Mouse (Mus musculus) small intestine, adult 2 months (tissue): ENCODE measurements around the gene Npff.

Experiments
- CTCF ChIP-seq: fragments of 200-500 bp; IDR thresholded peaks from 2 replicates; pipeline ENCODE4 v1.5.1; 2012; ENCODE audit warnings: low read depth, mild to moderate bottlenecking, control low read depth, inconsistent platforms, low read length, moderate library complexity, mixed read lengths; ENCODE audit not compliant: insufficient replicate concordance, insufficient read length; ENCODE audit errors: extremely low read depth
- POLR2A ChIP-seq: fragments of 200-500 bp; IDR thresholded peaks from 2 replicates; pipeline ENCODE4 v1.6.1; 2012; ENCODE audit warnings: low read depth, mild to moderate bottlenecking, control low read depth, inconsistent platforms, low read length, moderate library complexity

DNA sequence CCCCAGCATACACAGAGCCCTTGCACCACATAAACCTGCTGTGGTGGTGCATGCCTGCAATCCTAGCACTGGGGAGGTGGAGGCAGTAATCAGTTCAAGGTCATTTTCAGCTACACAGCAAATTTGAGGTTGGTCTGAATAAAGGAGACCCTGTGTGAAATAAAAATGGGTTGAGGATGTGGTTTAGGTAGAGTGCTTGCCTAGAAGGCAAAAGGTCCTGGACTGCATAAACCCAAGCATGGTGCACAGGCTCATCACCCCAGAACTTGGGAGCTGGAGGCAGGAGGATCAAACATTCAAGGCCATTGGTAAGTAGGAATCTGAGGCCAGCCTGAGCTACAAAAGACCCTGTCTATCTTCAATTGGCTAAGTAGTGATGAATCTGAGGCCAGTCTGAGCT, 17.2 kb downstream of the Npff start:
- no peak for TF ChIP-seq CTCF
- no peak for TF ChIP-seq POLR2A
